Mouse (Mus musculus) liver, adult 2 months (tissue): ENCODE data around the gene Gpc3.

Source experiments
- CTCF ChIP-seq: fragments of 200-500 bp; IDR thresholded peaks from 2 replicates; pipeline ENCODE4 v1.5.1; 2011; ENCODE audit warnings: low read depth, low read length, control low read depth
- POLR2A ChIP-seq: fragments of 200-500 bp; IDR thresholded peaks from 2 replicates; pipeline ENCODE4 v1.6.1; 2011; ENCODE audit warnings: low read length, control low read depth; ENCODE audit not compliant: insufficient read depth; ENCODE audit errors: extremely low read depth

DNA sequence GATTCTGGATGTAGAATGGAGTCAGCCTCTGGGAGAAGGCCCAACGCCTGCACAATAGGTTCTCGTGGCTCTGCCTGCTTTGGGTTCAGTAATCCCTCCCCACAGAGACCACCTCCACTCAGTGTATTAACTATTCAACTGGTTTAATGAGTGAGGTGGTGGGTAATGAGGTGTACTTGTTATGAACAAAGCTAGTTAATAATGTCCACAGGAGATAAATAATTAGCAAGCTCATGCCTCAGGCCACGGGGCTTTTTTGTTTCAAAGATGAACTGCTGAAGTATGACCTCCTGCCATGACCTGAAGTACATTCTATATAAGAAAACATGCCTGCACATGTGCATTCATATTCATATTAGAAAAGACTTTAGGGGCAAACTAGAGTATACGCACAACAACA lies 260.8 kb downstream of the Gpc3 start:
- TF ChIP-seq CTCF (no peak), POLR2A (no peak)
